Mouse (Mus musculus): ENCODE data around the gene Olfr1413. TPM values are rescaled to one million over a fixed set of nuclear protein-coding genes. Genes with fewer than 3 reads are reported as not detected.

Olfr1413 gene
- polyA plus RNA-seq (2012; rRNA removed): not detected in 2 replicates

GRCm38 (mm10) chr1:92571022-92571421, at the start of gene Olfr1413:
Gene Olfr1413, plus strand, starts transcription at chr1:92571322.
- TF ChIP-seq CTCF (IDR thresholded peaks at IDR 0.05; ENCODE audit: insufficient read depth, low read length) (no peak), POLR2A (IDR thresholded peaks at IDR 0.05; ENCODE audit: borderline replicate concordance, extremely low read depth, low read depth, low read length) (no peak)
- DNase-seq: no peak
- no peak within 1 kb of the TSS for H3K4me3 ChIP-seq (replicated peaks; ENCODE audit: extremely low read depth, low read depth, low read length)
- 88% methylated on average over 3 of the region's 3 CpGs for WGBS
- H3K4me1 ChIP-seq (ENCODE audit: control insufficient read depth, insufficient read depth, low read length): no peaks in the 10 kb centered on the region

DNA sequence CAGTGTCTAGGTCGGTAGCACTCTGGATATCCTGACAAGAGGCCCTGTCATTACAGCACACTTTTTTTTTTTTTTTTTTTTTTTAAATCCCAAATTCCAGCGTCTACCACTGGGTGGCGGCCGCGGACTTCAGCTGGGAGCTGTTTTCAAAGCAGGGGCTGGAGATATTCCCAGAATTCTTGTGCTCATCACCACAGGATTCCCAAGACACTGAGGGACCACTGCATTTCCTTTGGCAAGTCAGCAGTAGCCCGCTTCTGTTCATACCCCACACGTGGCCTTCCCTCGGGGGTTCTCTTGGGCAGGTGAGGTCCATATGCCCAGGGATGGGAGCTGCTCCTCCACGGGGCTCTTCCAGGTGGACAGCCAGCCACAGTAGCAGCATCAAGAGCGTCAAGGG, 49.7 kb upstream of the Olfr1413 start:
- DNase-seq: peak; percentile 20
- no peaks in the 10 kb centered on the region for H3K4me1 ChIP-seq (ENCODE audit: control insufficient read depth, insufficient read depth, low read length)

DNA sequence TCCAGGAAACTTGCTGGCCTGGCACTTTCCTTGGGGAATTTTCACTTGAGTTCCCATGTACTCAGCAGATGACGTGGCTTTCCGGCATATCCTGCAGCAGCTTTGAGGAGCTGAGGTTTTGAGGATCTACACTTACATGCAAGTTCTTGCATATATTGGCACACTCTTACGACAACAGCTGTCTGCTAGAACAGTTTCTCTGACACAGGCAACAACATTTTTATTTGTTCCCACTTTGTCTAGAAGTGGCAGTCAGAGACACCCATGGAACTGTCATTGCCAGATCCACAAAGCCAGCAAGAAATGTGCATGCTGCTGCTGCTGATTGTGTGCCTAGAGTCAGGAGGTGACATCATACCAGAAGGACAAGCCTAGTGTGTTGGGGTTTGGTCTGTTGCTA, 47.4 kb upstream of the Olfr1413 start:
- TF ChIP-seq CTCF (IDR thresholded peaks at IDR 0.05; ENCODE audit: insufficient read depth, low read length) (no peak), POLR2A (IDR thresholded peaks at IDR 0.05; ENCODE audit: borderline replicate concordance, extremely low read depth, low read depth, low read length) (no peak)
- Histone ChIP-seq H3K4me1 (ENCODE audit: control insufficient read depth, insufficient read depth, low read length) (no peaks in the 10 kb centered on the region), H3K4me3 (replicated peaks; ENCODE audit: extremely low read depth, low read depth, low read length) (no peak overlapping the region)
- whole genome bisulfite sequencing: 84% methylated on average over 3 of the region's 3 CpGs
- DNase-seq: no peak

More for the DNA sequence above, 49.7 kb upstream of the Olfr1413 start:
- H3K4me3 ChIP-seq (replicated peaks; ENCODE audit: extremely low read depth, low read depth, low read length): no peak overlapping the region
- peak; percentile 36; the same call in 1 of the 2 replicates for TF ChIP-seq CTCF (IDR thresholded peaks at IDR 0.05; ENCODE audit: insufficient read depth, low read length)
- TF ChIP-seq POLR2A (IDR thresholded peaks at IDR 0.05; ENCODE audit: borderline replicate concordance, extremely low read depth, low read depth, low read length): no peak
- WGBS: 20% methylated on average over 10 of the region's 10 CpGs

GRCm38 (mm10) chr1:92536972-92537371, 34.1 kb upstream of the Olfr1413 start:
- Histone ChIP-seq H3K4me1 (ENCODE audit: control insufficient read depth, insufficient read depth, low read length) (no peaks in the 10 kb centered on the region), H3K4me3 (replicated peaks; ENCODE audit: extremely low read depth, low read depth, low read length) (no peak overlapping the region)
- TF ChIP-seq CTCF (IDR thresholded peaks at IDR 0.05; ENCODE audit: insufficient read depth, low read length) (no peak), POLR2A (IDR thresholded peaks at IDR 0.05; ENCODE audit: borderline replicate concordance, extremely low read depth, low read depth, low read length) (no peak)
- DNase-seq: no peak
- 30% methylated on average over 5 of the region's 5 CpGs for WGBS

DNA sequence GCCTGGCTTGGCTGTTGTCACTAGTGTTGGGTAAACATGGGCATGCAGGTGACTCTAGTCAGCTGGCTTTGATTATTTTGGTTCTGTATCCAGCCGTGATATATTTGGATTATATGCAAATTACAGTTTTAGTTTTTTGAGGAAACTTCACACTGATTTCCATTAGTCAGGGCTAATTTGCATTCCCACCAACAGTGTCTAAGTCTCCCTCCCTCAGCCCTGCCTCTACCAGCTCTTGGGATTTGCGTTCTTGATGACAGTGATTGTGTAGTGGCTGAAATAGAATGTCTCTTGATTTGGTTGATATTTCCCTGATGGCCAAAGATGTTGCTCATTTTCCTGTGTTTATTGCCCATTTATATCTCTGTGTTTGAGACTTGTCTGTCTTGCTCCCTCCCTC, 32.1 kb upstream of the Olfr1413 start:
- no peak for TF ChIP-seq POLR2A (IDR thresholded peaks at IDR 0.05; ENCODE audit: borderline replicate concordance, extremely low read depth, low read depth, low read length)
- TF ChIP-seq CTCF (IDR thresholded peaks at IDR 0.05; ENCODE audit: insufficient read depth, low read length): no peak
- WGBS: 34% methylated on average over 2 of the region's 2 CpGs
- no peak for DNase-seq
- H3K4me3 ChIP-seq (replicated peaks; ENCODE audit: extremely low read depth, low read depth, low read length): no peak overlapping the region
- H3K4me1 ChIP-seq (ENCODE audit: control insufficient read depth, insufficient read depth, low read length): no peaks in the 10 kb centered on the region

- H3K4me1 ChIP-seq (ENCODE audit: control insufficient read depth, insufficient read depth, low read length): no peaks in the 10 kb centered on the region
- WGBS: 70% methylated on average over 2 of the region's 2 CpGs
- TF ChIP-seq CTCF (IDR thresholded peaks at IDR 0.05; ENCODE audit: insufficient read depth, low read length): no peak
- TF ChIP-seq POLR2A (IDR thresholded peaks at IDR 0.05; ENCODE audit: borderline replicate concordance, extremely low read depth, low read depth, low read length): no peak
- H3K4me3 ChIP-seq (replicated peaks; ENCODE audit: extremely low read depth, low read depth, low read length): no peak overlapping the region
- DNase-seq: no peak
Measured at GRCm38 (mm10) chr1:92545929-92546328, 25.2 kb upstream of the Olfr1413 start.

DNA sequence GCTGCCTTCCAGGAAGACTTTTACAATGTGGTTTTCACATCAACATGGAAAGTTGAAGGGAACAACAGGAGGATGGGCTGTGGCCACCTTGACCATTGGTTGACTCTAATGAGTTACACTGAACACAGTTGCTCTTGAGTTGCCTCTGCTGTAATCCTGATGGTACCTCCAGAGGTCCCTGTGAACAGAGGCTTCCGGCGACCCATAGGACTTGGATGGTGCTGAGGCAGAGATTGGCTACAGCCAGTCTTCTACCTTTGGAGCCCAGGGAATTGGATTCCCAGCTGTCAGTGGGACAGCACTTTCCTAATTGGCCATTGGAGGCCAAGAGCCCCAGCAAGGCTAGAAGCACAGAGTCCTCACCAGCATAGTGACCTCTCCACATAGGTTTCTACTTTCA, 14.4 kb downstream of the Olfr1413 start, which contains the start of gene Olfr1412:
Gene Olfr1412 (plus strand): TSS at position 301 of the 400 bp plus-strand sequence.
- WGBS: 92% methylated on average over 2 of the region's 2 CpGs
- DNase-seq: no peak
- no peak for TF ChIP-seq CTCF (IDR thresholded peaks at IDR 0.05; ENCODE audit: insufficient read depth, low read length)
- TF ChIP-seq POLR2A (IDR thresholded peaks at IDR 0.05; ENCODE audit: borderline replicate concordance, extremely low read depth, low read depth, low read length): no peak
- Histone ChIP-seq H3K4me3 (replicated peaks; ENCODE audit: extremely low read depth, low read depth, low read length) (no peak within 1 kb of the TSS), H3K4me1 (ENCODE audit: control insufficient read depth, insufficient read depth, low read length) (no peaks in the 10 kb centered on the region)

DNA sequence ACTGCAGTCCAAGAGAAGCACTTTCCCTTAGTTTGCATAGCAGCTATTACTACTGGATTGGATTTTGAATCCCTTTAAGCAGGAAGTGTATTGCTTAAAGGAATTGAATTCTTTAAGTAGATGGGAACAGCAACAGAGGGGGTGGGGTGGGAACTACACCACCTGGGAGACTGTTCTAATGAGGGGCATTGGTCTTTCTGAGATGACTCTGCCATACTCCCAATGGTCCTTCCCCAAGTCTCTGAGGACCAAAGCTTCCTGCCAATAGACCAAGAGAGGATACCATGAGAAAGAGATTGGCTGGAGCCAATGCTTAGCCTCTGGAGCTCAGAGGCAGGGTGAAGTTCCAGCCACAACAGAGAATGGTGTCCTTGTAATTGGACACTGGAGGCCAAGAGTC, 23.0 kb downstream of the Olfr1413 start, which contains the start of gene Olfr1411:
Gene Olfr1411 (plus strand): TSS at position 301 of the 400 bp plus-strand sequence.
- Histone ChIP-seq H3K4me3 (replicated peaks; ENCODE audit: extremely low read depth, low read depth, low read length) (no peak within 1 kb of the TSS), H3K4me1 (ENCODE audit: control insufficient read depth, insufficient read depth, low read length) (no peaks in the 10 kb centered on the region)
- TF ChIP-seq CTCF (IDR thresholded peaks at IDR 0.05; ENCODE audit: insufficient read depth, low read length): no peak
- no peak for TF ChIP-seq POLR2A (IDR thresholded peaks at IDR 0.05; ENCODE audit: borderline replicate concordance, extremely low read depth, low read depth, low read length)
- no peak for DNase-seq

- DNase-seq: no peak
- 74% methylated on average over 3 of the region's 3 CpGs for WGBS
- TF ChIP-seq CTCF (IDR thresholded peaks at IDR 0.05; ENCODE audit: insufficient read depth, low read length) (no peak), POLR2A (IDR thresholded peaks at IDR 0.05; ENCODE audit: borderline replicate concordance, extremely low read depth, low read depth, low read length) (no peak)
- Histone ChIP-seq H3K4me1 (ENCODE audit: control insufficient read depth, insufficient read depth, low read length) (no peaks in the 10 kb centered on the region), H3K4me3 (replicated peaks; ENCODE audit: extremely low read depth, low read depth, low read length) (no peak overlapping the region)
Measured at GRCm38 (mm10) chr1:92596019-92596418, 24.9 kb downstream of the Olfr1413 start.

GRCm38 (mm10) chr1:92605482-92605881, 34.4 kb downstream of the Olfr1413 start, which contains the start of gene Olfr1410:
Gene Olfr1410, plus strand, starts transcription at chr1:92605782.
- Histone ChIP-seq H3K4me1 (ENCODE audit: control insufficient read depth, insufficient read depth, low read length) (no peaks in the 10 kb centered on the region), H3K4me3 (replicated peaks; ENCODE audit: extremely low read depth, low read depth, low read length) (no peak within 1 kb of the TSS)
- 88% methylated on average over 1 of the region's 1 CpGs for WGBS
- no peak for DNase-seq
- no peak for TF ChIP-seq POLR2A (IDR thresholded peaks at IDR 0.05; ENCODE audit: borderline replicate concordance, extremely low read depth, low read depth, low read length)
- TF ChIP-seq CTCF (IDR thresholded peaks at IDR 0.05; ENCODE audit: insufficient read depth, low read length): no peak
